Mouse (Mus musculus) hindbrain, embryonic 14.5 days (tissue): ENCODE results near the gene Ttc16. TPM values are rescaled to one million over a fixed set of nuclear protein-coding genes. Genes with fewer than 3 reads are reported as not detected.
A peak's percentile ranks its signal among the peaks of the same experiment; 100 is the strongest.

Experiments used
- ATAC-seq: fragments of 200-750 bp; cut with Nextera tagmentation; 2 replicates; pipeline ENCODE4 v1.8.0; 2017; ENCODE audit warnings: moderate number of reproducible peaks, mild to moderate bottlenecking, moderate TSS enrichment, moderate library complexity; ENCODE audit not compliant: low FRiP score
- DNase-seq: peaks from one replicate; pipeline ENCODE4 v3.0.0-alpha.2; 2015; ENCODE audit warnings: low spot score
- H3K27ac ChIP-seq: fragments of 300-500 bp; sonication (generic); 2 replicates; pipeline ENCODE4 v1.5.1; 2014; ENCODE audit warnings: mild to moderate bottlenecking, moderate library complexity
- H3K27me3 ChIP-seq: fragments of 300-500 bp; sonication (generic); 2 replicates; pipeline ENCODE4 v1.6.1; 2014; ENCODE audit warnings: mild to moderate bottlenecking, low read length, mixed read lengths; ENCODE audit not compliant: control insufficient read depth, insufficient read depth
- H3K36me3 ChIP-seq: fragments of 300-500 bp; sonication (generic); replicated peaks from 2 replicates; pipeline ENCODE4 v1.6.1; 2014; ENCODE audit not compliant: control insufficient read depth, insufficient read depth
- H3K4me1 ChIP-seq: fragments of 300-500 bp; sonication (generic); replicated peaks from 2 replicates; pipeline ENCODE4 v1.6.1; 2014; ENCODE audit warnings: antibody characterized with exemption, low read length, mixed read lengths; ENCODE audit not compliant: control insufficient read depth, insufficient read depth
- H3K4me2 ChIP-seq: fragments of 300-500 bp; sonication (generic); replicated peaks from 2 replicates; pipeline ENCODE4 v1.6.1; 2014; ENCODE audit warnings: mild to moderate bottlenecking, moderate library complexity
- H3K4me3 ChIP-seq: fragments of 300-500 bp; sonication (generic); replicated peaks from 2 replicates; pipeline ENCODE4 v1.5.1; 2014; ENCODE audit warnings: mild to moderate bottlenecking, low read length
- H3K9ac ChIP-seq: fragments of 300-500 bp; sonication (generic); 2 replicates; pipeline ENCODE4 v1.6.1; 2014
- H3K9me3 ChIP-seq: fragments of 300-500 bp; sonication (generic); 2 replicates; pipeline ENCODE4 v1.6.1; 2016; ENCODE audit warnings: low read length; ENCODE audit not compliant: control insufficient read depth
- WGBS: fragments of 180-500 bp; shearing (Covaris S2); extraction: QIAGEN DNeasy Blood & Tissue Kit; methylation state at CpG from one replicate; pipeline ENCODE4 v1.1.7; 2014; 5-methylcytosine and 5-hydroxymethylcytosine counted together
- polyA plus RNA-seq: library from polyadenylated mRNA; unstranded; fragments of >200 nt; fragmentation: Nextera tagmentation; extraction: Ambion mirVana; gene quantifications from 2 replicates; pipeline ENCODE4 v1.2.1, GENCODE M21; 2014

The Ttc16 gene
- polyA plus RNA-seq, 1 experiment from 2014 or later = 0.74 TPM

DNA sequence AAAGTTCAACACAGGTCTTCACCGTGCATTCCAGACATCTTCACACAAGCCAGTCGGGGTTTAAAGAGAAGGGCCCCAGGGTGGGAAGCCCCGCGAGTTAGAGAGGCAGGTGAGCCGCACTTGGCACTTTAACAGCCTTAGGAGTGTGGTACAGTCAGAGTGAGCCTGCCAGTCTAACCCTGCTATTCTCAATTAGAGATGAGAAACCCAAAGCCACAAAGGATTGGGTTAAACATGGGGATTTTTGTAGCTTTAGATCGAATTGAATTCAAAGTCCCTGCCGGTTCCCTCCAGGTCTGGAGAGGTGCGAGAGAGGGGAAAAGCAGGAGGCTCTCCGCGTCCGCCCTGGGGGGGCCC is 34.5 kb downstream of the Ttc16 start, which contains the start of gene 6330409D20Rik:
Gene 6330409D20Rik, minus strand, starts transcription at position 101 of the 357 bp plus-strand sequence.
- Histone ChIP-seq H3K9ac (peak within 1 kb of the TSS; percentile 94), H3K27me3 (no peaks in the 10 kb centered on the region), H3K36me3 (peaks cover 17% of the 10 kb centered on the region), H3K4me2 (peak within 1 kb of the TSS; percentile 80), H3K4me3 (peak within 1 kb of the TSS; percentile 94), H3K9me3 (no peaks in the 10 kb centered on the region), H3K4me1 (peaks cover 11% of the 10 kb centered on the region), H3K27ac (peak within 1 kb of the TSS; percentile 87)
- ATAC-seq = no peak
- DNase-seq = no peak
- WGBS = 4% methylated on average over 11 of the region's 11 CpGs

DNA sequence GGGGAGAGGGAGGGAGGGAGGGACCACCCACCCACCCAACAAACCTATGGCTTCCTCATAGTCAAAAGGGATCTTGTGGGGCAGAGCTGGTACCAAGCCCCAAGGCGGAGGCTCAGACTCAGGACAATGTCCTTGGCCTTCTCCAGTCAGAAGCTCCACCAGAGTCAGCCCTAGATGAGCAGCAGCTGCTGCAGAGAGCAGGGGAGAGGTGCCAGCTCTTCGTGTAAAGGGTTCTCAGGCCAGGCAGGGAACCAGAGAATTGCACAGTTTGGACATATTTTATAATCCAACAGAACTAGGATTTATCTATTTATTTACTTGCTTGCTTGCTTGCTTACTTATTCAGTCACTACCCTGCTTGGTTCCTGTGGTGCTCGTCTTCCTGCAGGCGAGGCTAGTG is 36.1 kb downstream of the Ttc16 start:
- WGBS = 71% methylated on average over 4 of the region's 4 CpGs
- H3K9ac ChIP-seq = 0 out of 2 replicates have a peak overlapping the region, but pooled peaks have one; percentile 0

DNA sequence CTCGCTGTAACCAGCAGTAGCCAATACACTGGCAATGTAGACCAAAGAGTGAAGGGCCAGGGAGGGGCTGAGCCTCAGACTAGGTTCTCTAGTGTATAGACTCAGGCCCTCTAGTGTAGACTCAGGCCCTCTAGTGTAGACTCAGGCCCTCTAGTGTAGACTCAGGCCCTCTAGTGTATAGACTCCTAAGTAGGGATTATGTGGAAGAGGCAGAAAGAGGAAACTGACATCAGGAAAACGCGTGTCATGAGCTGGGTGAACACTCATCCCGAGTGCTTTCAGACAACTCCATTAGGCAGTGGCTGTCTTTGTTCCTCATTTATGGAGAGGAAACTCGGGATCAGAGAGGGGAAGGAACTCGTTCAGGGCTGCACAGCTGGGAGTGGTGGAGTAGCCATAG is 38.4 kb downstream of the Ttc16 start:
- Histone ChIP-seq H3K9me3 (no peaks in the 10 kb centered on the region), H3K9ac (no peak overlapping the region), H3K27me3 (no peaks in the 10 kb centered on the region), H3K4me1 (peaks cover 7% of the 10 kb centered on the region; the same call in 1 of the 2 replicates), H3K4me3 (no peak overlapping the region), H3K4me2 (no peak overlapping the region), H3K36me3 (no peaks in the 10 kb centered on the region), H3K27ac (no peak overlapping the region)
- WGBS = 59% methylated on average over 6 of the region's 6 CpGs
- ATAC-seq (no peak), DNase-seq (no peak)

More for the DNA sequence above, 36.1 kb downstream of the Ttc16 start:
- DNase-seq = no peak
- peaks cover 11% of the 10 kb centered on the region for H3K4me1 ChIP-seq
- H3K4me3 ChIP-seq = no peak overlapping the region
- no peak overlapping the region for H3K4me2 ChIP-seq
- no peaks in the 10 kb centered on the region for H3K27me3 ChIP-seq
- no peak for ATAC-seq
- H3K27ac ChIP-seq = no peak overlapping the region
- peaks cover under 1% of the 10 kb centered on the region; the same call in 1 of the 2 replicates for H3K36me3 ChIP-seq
- H3K9me3 ChIP-seq = no peaks in the 10 kb centered on the region

- Histone ChIP-seq H3K4me2 (no peak overlapping the region), H3K36me3 (no peaks in the 10 kb centered on the region), H3K27ac (no peak overlapping the region), H3K27me3 (no peaks in the 10 kb centered on the region), H3K4me3 (no peak overlapping the region), H3K4me1 (peaks cover 7% of the 10 kb centered on the region; the same call in 1 of the 2 replicates), H3K9me3 (no peaks in the 10 kb centered on the region), H3K9ac (no peak overlapping the region)
- ATAC-seq = no peak
- no peak for DNase-seq
- WGBS = 23% methylated on average over 3 of the region's 3 CpGs
Observed at GRCm38 (mm10) chr2:32736306-32736829, 39.1 kb downstream of the Ttc16 start.

- H3K9me3 ChIP-seq = no peaks in the 10 kb centered on the region
- H3K27me3 ChIP-seq = no peaks in the 10 kb centered on the region
- no peak overlapping the region for H3K27ac ChIP-seq
- 0 out of 2 replicates have a peak, but pooled peaks cover 3% of the 10 kb centered on the region for H3K4me1 ChIP-seq
- no peaks in the 10 kb centered on the region for H3K36me3 ChIP-seq
- H3K9ac ChIP-seq = no peak overlapping the region
- ATAC-seq (no peak), DNase-seq (no peak)
- no peak overlapping the region for H3K4me3 ChIP-seq
- H3K4me2 ChIP-seq = no peak overlapping the region
- WGBS = 66% methylated on average over 4 of the region's 4 CpGs
Observed at GRCm38 (mm10) chr2:32734933-32735332, 40.5 kb downstream of the Ttc16 start.

GRCm38 (mm10) chr2:32734480-32734879 is 41.0 kb downstream of the Ttc16 start:
- Histone ChIP-seq H3K36me3 (no peaks in the 10 kb centered on the region), H3K4me2 (no peak overlapping the region), H3K4me1 (no peaks in the 10 kb centered on the region), H3K9me3 (no peaks in the 10 kb centered on the region), H3K27me3 (no peaks in the 10 kb centered on the region), H3K4me3 (no peak overlapping the region), H3K27ac (no peak overlapping the region), H3K9ac (no peak overlapping the region)
- no peak for ATAC-seq
- 52% methylated on average over 4 of the region's 4 CpGs for WGBS
- no peak for DNase-seq

- Histone ChIP-seq H3K27ac (no peak overlapping the region), H3K9ac (no peak overlapping the region), H3K4me3 (no peak overlapping the region), H3K36me3 (no peaks in the 10 kb centered on the region), H3K27me3 (no peaks in the 10 kb centered on the region), H3K4me2 (no peak overlapping the region), H3K4me1 (no peaks in the 10 kb centered on the region), H3K9me3 (no peaks in the 10 kb centered on the region)
- ATAC-seq = no peak
- 86% methylated on average over 6 of the region's 6 CpGs for WGBS
- DNase-seq = no peak
Observed at GRCm38 (mm10) chr2:32732695-32733094, 42.7 kb downstream of the Ttc16 start.

DNA sequence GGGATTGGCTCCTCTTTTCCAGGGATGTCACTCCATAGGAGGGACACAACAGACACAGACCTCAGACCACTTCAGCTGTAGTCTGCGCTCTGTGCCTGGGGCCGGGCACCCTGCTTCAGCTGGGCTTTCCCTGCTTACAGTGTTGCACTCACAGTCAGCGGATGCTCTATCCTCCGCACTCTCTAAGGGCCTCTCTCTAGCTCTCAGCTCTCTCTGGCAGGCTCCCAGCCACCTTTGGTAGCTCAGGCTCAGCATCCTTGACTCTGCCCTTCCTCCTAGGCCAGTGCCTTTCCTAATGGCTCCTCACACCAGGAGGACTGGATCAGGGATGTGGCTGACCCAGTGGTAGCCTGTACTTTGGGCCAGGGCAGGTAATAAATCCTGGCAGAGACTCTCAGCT is 43.5 kb downstream of the Ttc16 start:
- DNase-seq (no peak), ATAC-seq (no peak)
- no peak overlapping the region for H3K4me3 ChIP-seq
- H3K4me2 ChIP-seq = no peak overlapping the region
- no peaks in the 10 kb centered on the region for H3K27me3 ChIP-seq
- no peaks in the 10 kb centered on the region for H3K4me1 ChIP-seq
- H3K36me3 ChIP-seq = no peaks in the 10 kb centered on the region
- H3K9ac ChIP-seq = no peak overlapping the region
- 0 out of 2 replicates have a peak overlapping the region, but pooled peaks have one; percentile 51 for H3K27ac ChIP-seq
- WGBS = 79% methylated on average over 4 of the region's 4 CpGs
- no peaks in the 10 kb centered on the region for H3K9me3 ChIP-seq

DNA sequence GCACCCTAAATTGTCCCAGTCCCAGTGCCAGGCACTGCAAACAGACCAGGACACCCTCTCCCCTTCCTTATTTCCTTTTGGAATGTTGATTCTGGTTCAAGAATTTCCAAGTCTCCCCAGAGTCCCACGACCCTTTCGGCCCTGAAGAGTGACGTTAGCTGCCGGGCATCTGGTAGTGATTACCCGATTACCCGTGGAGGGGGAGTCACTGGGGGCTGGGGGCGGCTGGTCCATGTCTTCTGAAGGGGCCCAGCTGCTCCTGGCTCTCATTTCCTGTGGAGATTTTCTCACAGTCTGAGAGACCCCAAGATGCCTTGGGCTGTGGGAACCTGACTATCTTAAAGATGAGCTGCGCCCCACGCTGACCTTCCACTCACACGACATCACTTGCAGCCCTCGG is 44.6 kb downstream of the Ttc16 start:
- DNase-seq = no peak
- Histone ChIP-seq H3K4me2 (no peak overlapping the region), H3K27ac (peak overlapping the region; percentile 26; the same call in 1 of the 2 replicates), H3K27me3 (no peaks in the 10 kb centered on the region), H3K4me3 (no peak overlapping the region), H3K9ac (no peak overlapping the region), H3K9me3 (no peaks in the 10 kb centered on the region), H3K36me3 (no peaks in the 10 kb centered on the region), H3K4me1 (no peaks in the 10 kb centered on the region)
- WGBS = 46% methylated on average over 11 of the region's 11 CpGs
- no peak for ATAC-seq

- H3K27me3 ChIP-seq = no peaks in the 10 kb centered on the region
- H3K4me2 ChIP-seq = 0 out of 2 replicates have a peak overlapping the region, but pooled peaks have one; percentile 48
- no peaks in the 10 kb centered on the region for H3K9me3 ChIP-seq
- DNase-seq = no peak
- H3K9ac ChIP-seq = no peak overlapping the region
- WGBS = 64% methylated on average over 4 of the region's 4 CpGs
- no peak overlapping the region for H3K4me3 ChIP-seq
- H3K27ac ChIP-seq = no peak overlapping the region
- no peaks in the 10 kb centered on the region for H3K4me1 ChIP-seq
- ATAC-seq = no peak
- no peaks in the 10 kb centered on the region for H3K36me3 ChIP-seq
Observed at GRCm38 (mm10) chr2:32729547-32729946, 45.9 kb downstream of the Ttc16 start.
